Mouse (Mus musculus) layer of hippocampus, postnatal 36 days (tissue): ENCODE measurements around the gene Slx1b. TPM values are rescaled to one million over a fixed set of nuclear protein-coding genes. Genes with fewer than 3 reads are reported as not detected.

Source experiments
- total RNA-seq, 2 experiments: library from RNA; stranded (reverse); gene quantifications; 2 replicates each; pipeline ENCODE4 v1.2.3; 2021

The Slx1b gene
- total RNA-seq, 2 experiments from 2014 or later: 16.2 to 16.4 TPM

Other genes with a start within 250 kb of the Slx1b start
- gene Atp2a1, start 232.7 kb downstream of the Slx1b start, total RNA-seq: under 1 TPM; 0.55 to 0.63 TPM
- gene Sh2b1, start 220.4 kb downstream of the Slx1b start, total RNA-seq: 10 to 100 TPM; 72.5 to 73.2 TPM
- 10 to 100 TPM; 88.9 to 94.0 TPM for gene Tufm, start 208.4 kb downstream of the Slx1b start, total RNA-seq
- 100 to 1,000 TPM; 113 to 134 TPM for gene Atxn2l, start 192.3 kb downstream of the Slx1b start, total RNA-seq
- 100 to 1,000 TPM; 172 to 177 TPM for gene Eif3c, start 129.4 kb downstream of the Slx1b start, total RNA-seq
- under 1 TPM; 0.40 to 0.42 TPM for gene Apobr, start 110.8 kb downstream of the Slx1b start, total RNA-seq
- gene Cln3, start 110.0 kb downstream of the Slx1b start, total RNA-seq: 10 to 100 TPM; 28.3 to 32.9 TPM
- not detected for gene Il27, start 100.8 kb downstream of the Slx1b start, total RNA-seq
- 1 to 10 TPM; 7.5 to 7.9 TPM for gene Nupr1, start 64.9 kb downstream of the Slx1b start, total RNA-seq
- 10 to 100 TPM; 25.6 to 30.3 TPM for gene Sgf29, start 46.5 kb downstream of the Slx1b start, total RNA-seq
- 10 to 100 TPM in 1 of 2 experiments, 1 to 10 TPM in 1; 6.3 to 11.2 TPM for gene Sult1a1, start 19.4 kb downstream of the Slx1b start, total RNA-seq
- gene Bola2, start 383 bp downstream of the Slx1b start, total RNA-seq: 100 to 1,000 TPM in 1 of 2 experiments, 10 to 100 TPM in 1; 98.8 to 109 TPM
- gene Coro1a, start 12.0 kb upstream of the Slx1b start, total RNA-seq: 100 to 1,000 TPM; 114 to 121 TPM
- gene Mapk3, start 63.8 kb upstream of the Slx1b start, total RNA-seq: 100 to 1,000 TPM; 144 to 146 TPM
- gene Gdpd3, start 70.5 kb upstream of the Slx1b start, total RNA-seq: 1 to 10 TPM; 2.5 to 5.1 TPM
- gene Ypel3, start 81.2 kb upstream of the Slx1b start, total RNA-seq: 100 to 1,000 TPM; 278 to 291 TPM
- gene Tbx6, start 85.7 kb upstream of the Slx1b start, total RNA-seq: 1 to 10 TPM in 1 of 2 experiments, under 1 TPM in 1; 0.75 to 1.1 TPM
- gene Ppp4c, start 96.7 kb upstream of the Slx1b start, total RNA-seq: 10 to 100 TPM; 54.3 to 59.5 TPM
- 10 to 100 TPM; 75.1 to 83.3 TPM for gene Fam57b, start 101.9 kb upstream of the Slx1b start, total RNA-seq
- not detected for gene 4930451I11Rik, start 135.9 kb upstream of the Slx1b start, total RNA-seq
- 10 to 100 TPM; 16.1 to 17.7 TPM for gene Doc2a, start 151.6 kb upstream of the Slx1b start, total RNA-seq
- gene Hirip3, start 166.2 kb upstream of the Slx1b start, total RNA-seq: 10 to 100 TPM; 29.5 to 32.0 TPM
- gene Ino80e, start 166.6 kb upstream of the Slx1b start, total RNA-seq: 10 to 100 TPM; 53.5 to 56.0 TPM
- 100 to 1,000 TPM; 151 to 165 TPM for gene Taok2, start 188.9 kb upstream of the Slx1b start, total RNA-seq
- 10 to 100 TPM; 23.2 to 23.8 TPM for gene Tmem219, start 227.1 kb upstream of the Slx1b start, total RNA-seq
- gene Kctd13, start 233.1 kb upstream of the Slx1b start, total RNA-seq: 100 to 1,000 TPM; 161 to 171 TPM